Mouse (Mus musculus) ES-E14 (cell line): ENCODE measurements around the gene Tnnt3.

ENCODE experiments used
- CHD2 ChIP-seq: IDR thresholded peaks from 2 replicates; pipeline ENCODE4 v1.6.1; 2014; ENCODE audit warnings: mild to moderate bottlenecking, low read depth, low read length, inconsistent platforms
- ZC3H11A ChIP-seq: IDR thresholded peaks from 2 replicates; pipeline ENCODE4 v1.6.1; 2012; ENCODE audit warnings: low read depth, mild to moderate bottlenecking, inconsistent platforms, low read length, borderline replicate concordance

GRCm38 (mm10) chr7:142488053-142488452 is 10.6 kb upstream of the Tnnt3 start:
- no peak for TF ChIP-seq ZC3H11A
- TF ChIP-seq CHD2: no peak
